Mouse (Mus musculus): ENCODE results near the gene Wdfy4. TPM values are rescaled to one million over a fixed set of nuclear protein-coding genes. Genes with fewer than 3 reads are reported as not detected.

Wdfy4 gene
- polyA plus RNA-seq, 1 experiment from 2014 or later: 0.10 TPM

- Histone ChIP-seq H3K4me2 (no peak overlapping the region), H3K27ac (no peak overlapping the region), H3K4me1 (replicated peaks) (no peaks in the 10 kb centered on the region), H3K9ac (no peak overlapping the region), H3K4me3 (no peak overlapping the region), H3K9me3 (no peaks in the 10 kb centered on the region), H3K27me3 (no peaks in the 10 kb centered on the region), H3K36me3 (no peaks in the 10 kb centered on the region)
- 86% methylated on average over 5 of the region's 5 CpGs for WGBS
- ATAC-seq (ENCODE audit: low FRiP score): no peak
These were observed 246.1 kb downstream of the Wdfy4 start for GRCm38 (mm10) chr14:32939217-32939616.

- 74% methylated on average over 6 of the region's 6 CpGs for WGBS
- no peak overlapping the region for H3K9ac ChIP-seq
- no peak overlapping the region for H3K27ac ChIP-seq
- no peaks in the 10 kb centered on the region for H3K4me1 ChIP-seq (replicated peaks)
- no peak for ATAC-seq (ENCODE audit: low FRiP score)
- H3K4me3 ChIP-seq: no peak overlapping the region
- H3K4me2 ChIP-seq: no peak overlapping the region
- H3K27me3 ChIP-seq: no peaks in the 10 kb centered on the region
- no peaks in the 10 kb centered on the region for H3K36me3 ChIP-seq
- H3K9me3 ChIP-seq: no peaks in the 10 kb centered on the region
These were observed 251.2 kb downstream of the Wdfy4 start for GRCm38 (mm10) chr14:32934064-32934463.

GRCm38 (mm10) chr14:32932220-32932619, 253.1 kb downstream of the Wdfy4 start:
- Histone ChIP-seq H3K4me1 (replicated peaks) (no peaks in the 10 kb centered on the region), H3K36me3 (no peaks in the 10 kb centered on the region), H3K9ac (no peak overlapping the region), H3K9me3 (no peaks in the 10 kb centered on the region), H3K4me2 (no peak overlapping the region), H3K4me3 (no peak overlapping the region), H3K27ac (no peak overlapping the region), H3K27me3 (no peaks in the 10 kb centered on the region)
- no peak for ATAC-seq (ENCODE audit: low FRiP score)
- WGBS: 92% methylated on average over 8 of the region's 8 CpGs

- no peaks in the 10 kb centered on the region for H3K27me3 ChIP-seq
- no peak overlapping the region for H3K9ac ChIP-seq
- 95% methylated on average over 10 of the region's 10 CpGs for whole genome bisulfite sequencing
- H3K4me1 ChIP-seq (replicated peaks): no peaks in the 10 kb centered on the region
- ATAC-seq (ENCODE audit: low FRiP score): no peak
- no peak overlapping the region for H3K27ac ChIP-seq
- no peak overlapping the region for H3K4me3 ChIP-seq
- H3K36me3 ChIP-seq: no peaks in the 10 kb centered on the region
- H3K9me3 ChIP-seq: no peaks in the 10 kb centered on the region
- no peak overlapping the region for H3K4me2 ChIP-seq
These were observed 253.6 kb downstream of the Wdfy4 start for GRCm38 (mm10) chr14:32931709-32932108.

- H3K9me3 ChIP-seq: no peaks in the 10 kb centered on the region
- 87% methylated on average over 9 of the region's 9 CpGs for WGBS
- ATAC-seq (ENCODE audit: low FRiP score): no peak
- H3K27ac ChIP-seq: no peak overlapping the region
- H3K4me3 ChIP-seq: no peak overlapping the region
- peaks cover 3% of the 10 kb centered on the region; the same call in 1 of the 2 replicates for H3K4me1 ChIP-seq (replicated peaks)
- H3K27me3 ChIP-seq: no peaks in the 10 kb centered on the region
- H3K4me2 ChIP-seq: no peak overlapping the region
- no peak overlapping the region for H3K9ac ChIP-seq
- H3K36me3 ChIP-seq: no peaks in the 10 kb centered on the region
These were observed 261.4 kb downstream of the Wdfy4 start for GRCm38 (mm10) chr14:32923871-32924270.

- H3K4me2 ChIP-seq: no peak overlapping the region
- no peak overlapping the region for H3K9ac ChIP-seq
- no peaks in the 10 kb centered on the region for H3K4me1 ChIP-seq (replicated peaks)
- no peaks in the 10 kb centered on the region for H3K27me3 ChIP-seq
- 91% methylated on average over 1 of the region's 1 CpGs for WGBS
- no peak overlapping the region for H3K4me3 ChIP-seq
- no peaks in the 10 kb centered on the region for H3K36me3 ChIP-seq
- no peaks in the 10 kb centered on the region for H3K9me3 ChIP-seq
- no peak overlapping the region for H3K27ac ChIP-seq
- no peak for ATAC-seq (ENCODE audit: low FRiP score)
These were observed 267.4 kb downstream of the Wdfy4 start for GRCm38 (mm10) chr14:32917919-32918318.

- WGBS: 50% methylated on average over 2 of the region's 2 CpGs
- no peak for ATAC-seq (ENCODE audit: low FRiP score)
- no peak overlapping the region for H3K9ac ChIP-seq
These were observed 269.9 kb downstream of the Wdfy4 start for GRCm38 (mm10) chr14:32915360-32915759.

GRCm38 (mm10) chr14:32911187-32911586, 274.1 kb downstream of the Wdfy4 start:
- Histone ChIP-seq H3K4me2 (no peak overlapping the region), H3K36me3 (no peaks in the 10 kb centered on the region), H3K4me3 (no peak overlapping the region), H3K27me3 (no peaks in the 10 kb centered on the region), H3K4me1 (replicated peaks) (0 out of 2 replicates have a peak, but pooled peaks cover 2% of the 10 kb centered on the region), H3K9ac (no peak overlapping the region), H3K9me3 (no peaks in the 10 kb centered on the region), H3K27ac (no peak overlapping the region)
- ATAC-seq (ENCODE audit: low FRiP score): no peak
- 93% methylated on average over 4 of the region's 4 CpGs for WGBS

More at GRCm38 (mm10) chr14:32915360-32915759, 269.9 kb downstream of the Wdfy4 start:
- Histone ChIP-seq H3K4me3 (no peak overlapping the region), H3K4me2 (no peak overlapping the region), H3K36me3 (no peaks in the 10 kb centered on the region), H3K27ac (no peak overlapping the region), H3K27me3 (no peaks in the 10 kb centered on the region), H3K4me1 (replicated peaks) (no peaks in the 10 kb centered on the region), H3K9me3 (no peaks in the 10 kb centered on the region)

Other genes starting within 250 kb of the Wdfy4 start
- 0.09 and 0.52 TPM in 2 replicates for gene Lrrc18, start 194.1 kb downstream of the Wdfy4 start, polyA plus RNA-seq (2015; fragmentation: Nextera tagmentation; extraction: Ambion mirVana)
- gene Arhgap22, start 28.5 kb upstream of the Wdfy4 start, polyA plus RNA-seq (2015; fragmentation: Nextera tagmentation; extraction: Ambion mirVana): 1.9 and 2.8 TPM in 2 replicates

Measured in hindbrain, embryonic 13.5 days (tissue).